Mouse (Mus musculus): ENCODE measurements around the gene Csnk1g2. TPM values are rescaled to one million over a fixed set of nuclear protein-coding genes. Genes with fewer than 3 reads are reported as not detected.

The Csnk1g2 gene
- total RNA-seq, 2 experiments from 2014 or later: 123 to 131 TPM

DNA sequence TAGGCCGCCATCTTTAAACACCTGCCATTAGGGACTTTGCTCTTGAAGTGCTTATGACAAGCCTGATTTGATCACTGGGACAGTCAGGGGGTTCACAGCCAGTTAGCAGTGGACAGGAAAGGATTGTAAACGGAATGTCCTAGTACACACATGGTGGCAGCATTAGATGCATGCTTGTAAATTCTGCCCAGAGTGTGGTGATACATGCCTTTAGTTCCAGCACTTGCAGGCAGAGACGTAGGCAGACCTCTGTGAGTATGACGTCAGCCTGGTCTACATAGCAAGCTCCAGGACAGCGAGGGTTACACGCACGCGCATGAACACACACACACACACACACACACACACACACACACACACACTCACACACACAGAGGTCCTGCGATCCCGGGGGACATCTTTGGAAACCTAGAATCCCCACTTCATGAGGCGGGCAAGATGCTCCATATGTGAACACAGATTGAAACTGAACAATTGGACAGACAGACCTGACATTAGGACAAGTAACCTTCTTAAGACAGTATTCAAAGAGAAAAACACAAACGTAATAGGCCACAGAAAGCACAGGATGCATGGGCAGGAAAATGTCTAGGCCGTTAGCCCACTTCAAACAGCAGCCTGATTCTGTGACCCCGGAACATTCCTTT is 35.7 kb downstream of the Csnk1g2 start:
- intact Hi-C loops (cut with DNase I): loop anchor here (5.0 kb wide), 1 partner anchor 36 kb away; the partner anchor contains the start of gene Csnk1g2
- no peak for DNase-seq

DNA sequence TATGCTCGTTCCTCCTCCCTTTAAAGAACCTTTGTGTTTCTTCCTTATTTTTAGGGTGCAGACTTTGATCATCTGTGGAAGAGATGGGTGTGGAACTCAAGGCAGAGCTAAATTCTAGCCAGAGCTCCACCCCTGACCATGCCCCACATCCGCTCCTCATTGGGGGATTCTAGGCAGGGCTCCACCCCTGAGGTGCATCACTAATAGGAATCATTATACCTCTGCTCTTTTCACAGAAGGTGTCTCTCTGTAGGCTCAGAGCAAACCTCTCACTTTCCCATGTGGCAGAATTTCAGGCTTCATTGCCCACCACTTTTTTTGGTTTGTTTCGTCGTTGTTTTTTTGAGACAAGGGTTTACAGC is 36.2 kb downstream of the Csnk1g2 start:
- intact Hi-C loops (cut with DNase I): loop anchor here (1.0 to 5.0 kb wide), 2 partner anchors 26 to 37 kb away; partner anchors contain the start of gene Csnk1g2
- no peak for DNase-seq

DNA sequence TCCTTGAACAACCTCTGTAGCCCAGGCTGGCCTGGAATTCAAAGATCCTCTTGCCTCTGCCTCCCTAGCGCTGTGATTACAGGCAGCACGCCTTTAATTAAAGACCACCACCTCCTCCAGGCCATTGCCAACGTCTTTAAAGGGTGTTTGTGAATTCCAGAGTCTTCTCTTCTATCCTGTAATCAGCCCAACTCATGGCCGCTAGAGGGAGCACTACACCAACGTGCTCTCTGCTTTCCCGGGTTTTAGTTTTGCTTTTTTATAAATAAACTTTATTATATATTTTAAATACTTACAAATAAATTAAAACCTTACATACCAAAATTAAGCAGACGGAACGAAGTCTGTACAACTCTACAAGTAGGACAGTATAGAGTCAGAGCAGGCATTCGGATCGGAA is 36.6 kb downstream of the Csnk1g2 start:
- intact Hi-C loops (cut with DNase I): loop anchor here (1.0 to 5.0 kb wide), 2 partner anchors 26 to 37 kb away; partner anchors contain the start of gene Csnk1g2
- DNase-seq: peak; percentile 81 to 88

DNA sequence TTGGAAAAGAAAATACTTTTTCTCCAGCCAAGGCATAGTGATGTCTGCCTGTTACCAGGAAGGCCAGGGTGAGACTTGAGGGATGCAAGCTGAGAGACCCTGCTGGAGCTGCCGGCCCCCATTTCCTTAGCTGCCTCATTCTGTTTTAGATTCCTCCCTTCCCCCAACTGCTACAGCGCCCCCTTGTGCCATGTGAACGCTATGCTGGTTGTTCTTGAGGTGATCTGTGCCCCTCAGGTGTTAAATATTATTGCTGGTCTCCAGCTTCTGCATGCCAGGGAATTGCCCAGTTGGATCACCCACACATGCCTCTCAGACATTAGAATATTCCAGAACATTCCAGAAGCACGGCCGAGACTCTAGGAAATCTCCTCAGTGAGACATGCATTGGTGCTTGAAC is 38.5 kb downstream of the Csnk1g2 start:
- intact Hi-C loops (cut with DNase I): loop anchor here (2.0 kb wide), 1 partner anchor 14 kb away; no protein-coding TSS in a partner anchor
- DNase-seq: peak in 1 of 2 experiments; percentile 75

DNA sequence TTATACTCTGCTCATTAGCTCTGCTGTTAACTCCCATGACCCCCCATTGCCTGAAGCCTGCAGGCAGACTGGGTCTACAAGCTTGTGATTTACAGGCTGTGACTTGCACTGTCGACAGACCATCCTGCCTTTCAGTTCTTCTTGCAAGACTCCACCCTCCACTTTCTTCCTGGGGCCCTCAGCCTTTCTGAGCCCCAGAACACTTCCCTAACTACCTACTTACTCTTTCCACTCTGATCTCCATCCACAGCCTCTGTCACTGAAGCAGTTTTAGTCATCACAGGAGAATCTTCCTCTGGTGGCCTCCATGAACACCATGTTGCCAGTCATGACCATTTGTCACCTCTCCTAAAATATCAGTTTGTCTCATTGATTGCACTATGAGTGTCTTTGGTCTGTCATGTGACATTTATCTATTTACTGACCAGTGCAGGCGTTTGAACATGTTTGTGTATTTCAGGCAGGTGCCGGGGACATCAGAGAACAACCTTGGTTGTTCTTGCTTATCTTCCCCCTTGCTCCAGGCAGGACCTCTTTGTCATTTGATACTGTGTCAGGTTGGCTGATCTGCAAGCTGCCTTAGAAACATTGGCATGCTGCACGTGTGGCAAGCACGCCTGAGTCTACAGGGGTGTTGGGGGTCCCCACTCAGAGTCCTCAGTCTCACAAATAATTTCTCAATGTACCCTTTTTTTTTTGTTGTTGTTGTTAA is 41.0 kb downstream of the Csnk1g2 start:
- intact Hi-C loops (cut with DNase I): no loop called here
- DNase-seq: no peak

DNA sequence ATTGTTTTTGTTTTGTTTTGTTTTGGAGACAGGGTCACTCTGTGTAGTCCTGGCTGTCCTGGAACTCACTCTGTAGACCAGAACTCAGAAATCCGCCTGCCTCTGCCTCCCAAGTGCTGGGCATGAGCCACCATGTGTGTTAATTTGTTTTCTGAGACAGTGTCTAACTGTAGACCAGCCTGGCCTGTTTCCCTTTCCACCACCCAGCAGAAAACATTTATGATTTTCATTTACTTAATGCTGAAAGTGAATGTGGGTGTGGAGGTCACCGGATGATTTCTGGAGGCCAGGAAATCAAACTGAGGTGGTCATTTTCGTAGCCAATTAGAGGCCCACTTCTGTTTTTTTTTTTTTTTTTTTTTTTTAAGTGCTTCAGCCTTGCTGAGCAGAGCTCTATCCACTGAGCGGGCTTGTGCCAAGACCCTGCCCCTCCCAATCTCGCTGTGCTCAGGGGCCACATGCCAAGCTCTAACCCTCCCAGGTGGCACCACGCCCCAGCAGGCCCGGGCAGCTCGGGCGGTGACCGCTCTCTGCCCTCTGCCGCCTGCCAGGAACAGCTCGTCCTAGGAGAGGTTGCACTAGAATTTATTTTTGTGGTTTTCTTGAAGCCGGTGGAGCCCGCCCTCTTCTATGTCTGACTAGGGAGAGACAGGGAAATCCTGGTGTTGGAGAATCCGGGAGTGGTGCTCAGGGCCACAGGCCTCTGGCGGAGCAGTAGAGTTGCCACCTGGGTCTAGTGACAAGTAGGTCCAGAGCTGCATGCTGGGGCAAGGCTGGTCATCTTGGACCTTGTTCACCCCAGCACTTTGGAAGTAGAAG is 41.8 kb downstream of the Csnk1g2 start:
- intact Hi-C loops (cut with DNase I): no loop called here
- DNase-seq: peak; percentile 91 to 94

DNA sequence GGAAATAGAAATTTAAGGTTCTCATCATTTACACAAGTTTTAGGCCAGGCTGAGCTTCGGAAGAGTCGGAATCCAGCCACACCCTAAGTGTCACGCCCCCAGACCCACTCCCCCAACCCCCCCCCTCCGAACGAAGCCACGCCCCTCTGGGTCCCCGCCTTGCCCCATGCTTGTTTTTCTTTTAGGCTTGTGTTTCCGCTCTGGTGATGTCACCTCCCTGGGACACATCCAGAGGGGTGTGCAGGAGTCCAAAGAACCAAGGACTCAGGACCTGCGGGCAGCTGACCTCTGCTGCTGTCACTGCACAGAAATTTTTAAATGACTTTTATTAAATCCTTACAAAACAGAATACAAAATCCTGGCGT is 42.4 kb downstream of the Csnk1g2 start:
- peak; percentile 84 to 88 for DNase-seq

DNA sequence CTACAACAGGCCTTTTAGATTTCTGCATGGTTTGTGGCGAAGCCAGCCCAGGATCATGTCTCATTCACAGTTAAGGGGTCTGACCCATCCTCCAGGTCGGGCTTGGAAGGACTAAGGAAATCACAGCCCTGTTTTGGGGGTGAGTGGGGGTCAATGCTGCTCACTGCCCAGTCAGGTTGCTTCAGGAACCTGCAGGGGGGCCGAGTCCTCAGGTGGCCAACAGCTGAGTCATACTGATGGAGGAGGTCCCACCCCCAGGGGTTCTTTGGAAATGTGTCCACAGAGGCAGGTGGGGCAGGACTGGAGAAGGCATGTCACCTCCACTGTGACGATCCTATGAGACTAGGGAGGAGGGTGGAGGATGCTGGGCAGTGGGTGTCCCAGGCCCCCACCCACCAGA is 42.8 kb downstream of the Csnk1g2 start:
- DNase-seq: no peak
- intact Hi-C loops (cut with DNase I): no loop called here

More for the DNA sequence above, 42.4 kb downstream of the Csnk1g2 start:
- intact Hi-C loops (cut with DNase I): no loop called here

DNA sequence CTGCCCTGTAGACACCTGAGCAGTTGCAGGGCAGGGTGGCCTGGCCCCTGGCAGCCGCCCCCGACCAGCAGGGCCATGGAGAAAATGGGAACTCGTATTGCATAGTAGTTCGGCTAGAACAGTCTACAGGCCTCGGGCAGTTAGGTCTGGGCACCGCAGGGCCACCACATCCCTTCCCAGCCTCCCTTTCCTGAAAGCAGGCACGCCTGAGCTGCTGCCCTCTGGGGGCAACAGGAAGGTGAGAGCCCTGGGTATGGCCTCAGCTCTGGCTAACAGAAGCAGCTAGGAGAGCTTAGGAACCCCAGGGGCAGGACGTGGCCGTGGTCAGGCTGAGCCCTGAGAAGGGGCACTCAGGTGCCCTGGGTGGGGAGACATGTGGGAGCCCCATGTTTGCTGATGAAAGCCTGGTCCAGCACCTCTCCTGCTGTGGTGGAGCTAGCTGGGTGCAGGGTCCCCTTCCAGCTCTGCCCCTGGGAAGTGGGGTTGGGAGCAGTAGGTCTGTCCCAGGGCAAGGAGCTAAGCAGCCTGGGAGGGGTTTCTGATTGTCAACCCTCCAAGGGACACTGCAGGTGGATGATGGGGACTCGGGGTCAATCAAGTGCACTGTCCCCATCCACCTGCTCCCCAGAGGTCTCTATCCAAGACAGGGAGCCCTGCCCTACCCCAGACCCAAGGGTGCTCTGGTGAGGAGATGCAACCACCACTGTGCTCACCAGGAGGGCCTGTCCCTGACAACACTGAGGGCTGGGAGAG is 43.5 kb downstream of the Csnk1g2 start:
- no peak for DNase-seq
- intact Hi-C loops (cut with DNase I): no loop called here

DNA sequence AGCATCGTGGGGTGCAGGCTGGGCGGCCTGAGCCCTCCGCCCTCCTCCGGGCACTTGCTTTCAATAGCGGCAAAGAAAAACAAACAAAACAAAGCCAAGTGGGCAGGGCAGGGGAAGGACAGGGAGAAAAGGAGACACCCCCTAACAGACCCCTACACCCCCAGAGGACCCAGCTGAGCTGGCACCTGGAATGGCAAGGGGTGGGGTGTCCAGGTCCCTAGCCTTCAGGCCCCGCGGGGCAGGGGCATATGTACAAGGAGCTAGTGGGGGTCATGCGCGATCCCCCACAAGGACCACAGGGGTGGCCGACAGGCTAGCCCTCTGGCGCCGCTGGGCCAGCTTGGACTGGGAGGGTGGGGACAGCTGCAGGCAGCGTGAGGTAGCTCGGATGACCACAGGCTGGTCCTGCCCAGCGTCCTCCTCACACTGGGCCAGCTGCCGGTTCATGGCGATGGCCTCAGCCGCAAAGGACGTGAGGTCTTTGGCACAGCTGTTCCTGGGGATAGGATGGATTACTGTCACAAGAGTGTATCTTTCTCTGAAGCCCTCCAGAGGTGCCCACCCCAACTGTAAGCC is 44.3 kb downstream of the Csnk1g2 start:
- DNase-seq: no peak
- intact Hi-C loops (cut with DNase I): no loop called here

DNA sequence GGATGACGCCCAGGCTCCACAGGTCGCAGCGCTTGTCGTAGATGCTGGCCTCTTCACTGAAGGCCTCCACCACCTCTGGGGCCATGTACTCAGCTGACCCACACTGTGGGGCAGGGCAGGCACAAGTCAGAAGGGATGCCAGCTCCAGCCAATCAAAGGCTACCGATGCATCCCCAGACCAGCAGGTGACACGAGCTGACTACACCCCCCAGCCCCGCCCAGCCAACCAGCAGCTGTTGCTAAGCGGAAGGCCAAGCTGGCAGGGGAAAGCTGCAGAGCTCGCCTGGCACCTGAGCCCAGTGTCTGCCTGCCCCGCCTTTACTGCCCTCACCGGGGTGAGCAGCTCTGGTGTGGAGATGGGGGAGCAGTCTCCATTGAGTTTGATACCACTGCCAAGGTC is 46.0 kb downstream of the Csnk1g2 start:
- intact Hi-C loops (cut with DNase I): no loop called here
- peak in 1 of 2 experiments; percentile 58 for DNase-seq

DNA sequence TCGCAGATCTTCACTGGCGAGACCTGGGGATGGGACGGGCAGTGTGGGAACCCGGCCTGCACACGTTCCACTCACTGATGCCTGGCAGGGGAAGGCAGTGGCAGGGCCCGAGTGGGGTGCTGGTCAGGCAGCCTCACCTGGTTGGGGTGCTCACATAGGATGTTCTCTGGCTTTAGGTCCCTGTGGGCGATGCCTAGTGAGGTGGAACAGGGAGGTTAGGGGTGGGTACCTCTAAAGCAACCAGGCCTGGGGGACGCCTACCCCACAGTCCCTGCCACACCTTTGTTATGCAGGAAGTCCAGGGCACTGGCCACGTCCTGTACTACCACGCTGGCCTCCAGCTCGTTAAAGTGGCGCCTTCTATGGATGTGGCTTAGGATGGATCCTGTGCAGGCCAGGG is 46.4 kb downstream of the Csnk1g2 start:
- DNase-seq: no peak
- intact Hi-C loops (cut with DNase I): no loop called here

DNA sequence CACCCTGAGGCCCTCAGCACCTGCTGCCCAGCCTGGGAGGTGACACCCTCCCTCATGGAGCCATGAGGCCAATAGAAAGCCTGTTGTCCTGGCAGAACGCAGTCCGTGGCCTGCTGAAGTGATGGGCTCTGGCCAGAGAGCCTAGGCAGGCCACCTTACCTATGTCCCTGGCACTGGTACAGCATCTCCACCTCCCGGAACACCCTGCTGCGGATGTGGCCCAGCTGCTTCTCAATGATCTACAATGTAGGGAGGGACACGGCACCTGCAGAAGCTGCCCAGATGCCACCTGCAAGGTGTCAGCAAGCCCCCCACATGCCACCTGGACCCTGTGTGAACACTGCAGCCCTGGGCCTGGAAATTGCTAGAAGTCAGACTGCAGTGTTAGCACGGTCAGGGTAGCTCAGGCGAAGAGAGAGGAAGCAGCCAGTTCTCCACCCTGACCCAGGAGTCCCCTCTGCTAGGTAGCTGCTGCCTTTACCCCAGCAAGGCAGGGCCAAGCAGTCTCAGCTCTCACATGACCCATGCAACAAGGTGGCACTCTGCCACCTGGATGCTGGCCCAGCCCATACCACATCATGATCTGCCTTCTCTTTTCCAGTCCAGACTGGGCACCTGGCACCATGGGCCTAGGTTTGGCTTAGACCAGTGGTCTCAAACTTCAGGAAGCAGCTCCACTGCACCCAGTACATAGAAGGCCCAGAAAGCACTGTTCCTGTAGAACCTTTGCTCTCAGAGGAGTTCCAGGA is 47.3 kb downstream of the Csnk1g2 start:
- intact Hi-C loops (cut with DNase I): no loop called here

DNA sequence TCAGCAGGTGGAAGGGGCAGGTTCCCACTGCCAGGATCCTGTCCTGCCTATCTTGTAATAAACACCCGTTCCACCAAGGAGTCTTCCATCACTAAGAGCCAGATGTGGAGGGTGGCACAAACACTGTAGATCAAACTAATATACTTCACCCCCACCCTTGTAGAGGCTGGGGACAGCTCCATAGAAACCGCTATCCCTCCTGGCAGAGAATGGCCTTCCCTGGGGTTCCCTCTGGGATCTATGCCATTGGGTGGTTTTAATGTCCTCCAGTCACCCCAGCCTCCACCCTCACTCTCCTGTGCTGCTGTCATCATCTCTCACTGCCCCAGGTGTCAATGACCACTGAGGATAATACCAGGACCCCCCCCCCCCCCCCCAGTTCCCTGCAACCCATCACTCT is 47.9 kb downstream of the Csnk1g2 start:
- no peak for DNase-seq
- intact Hi-C loops (cut with DNase I): no loop called here

More for the DNA sequence above, 47.3 kb downstream of the Csnk1g2 start:
- DNase-seq: peak; percentile 78 to 84

DNA sequence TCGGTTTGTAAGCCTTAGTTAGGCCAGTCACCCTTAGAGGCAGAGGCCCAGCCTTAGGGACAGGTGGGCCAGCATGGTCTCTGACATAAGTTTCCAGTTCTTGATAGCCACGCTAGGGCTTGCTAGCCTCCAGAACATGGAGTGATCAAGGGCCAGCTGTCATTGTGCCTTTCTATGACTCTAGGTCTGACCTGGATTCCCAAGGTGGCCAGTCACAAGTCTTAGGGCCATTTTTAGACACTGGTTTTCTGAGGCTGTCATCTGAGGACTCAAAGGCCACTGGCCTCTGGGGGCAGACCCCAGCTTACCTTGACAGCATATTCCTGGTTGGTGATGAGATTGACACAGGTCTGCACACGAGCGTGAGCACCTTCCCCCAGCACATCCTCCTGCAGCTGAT is 48.6 kb downstream of the Csnk1g2 start:
- intact Hi-C loops (cut with DNase I): no loop called here
- DNase-seq: no peak

DNA sequence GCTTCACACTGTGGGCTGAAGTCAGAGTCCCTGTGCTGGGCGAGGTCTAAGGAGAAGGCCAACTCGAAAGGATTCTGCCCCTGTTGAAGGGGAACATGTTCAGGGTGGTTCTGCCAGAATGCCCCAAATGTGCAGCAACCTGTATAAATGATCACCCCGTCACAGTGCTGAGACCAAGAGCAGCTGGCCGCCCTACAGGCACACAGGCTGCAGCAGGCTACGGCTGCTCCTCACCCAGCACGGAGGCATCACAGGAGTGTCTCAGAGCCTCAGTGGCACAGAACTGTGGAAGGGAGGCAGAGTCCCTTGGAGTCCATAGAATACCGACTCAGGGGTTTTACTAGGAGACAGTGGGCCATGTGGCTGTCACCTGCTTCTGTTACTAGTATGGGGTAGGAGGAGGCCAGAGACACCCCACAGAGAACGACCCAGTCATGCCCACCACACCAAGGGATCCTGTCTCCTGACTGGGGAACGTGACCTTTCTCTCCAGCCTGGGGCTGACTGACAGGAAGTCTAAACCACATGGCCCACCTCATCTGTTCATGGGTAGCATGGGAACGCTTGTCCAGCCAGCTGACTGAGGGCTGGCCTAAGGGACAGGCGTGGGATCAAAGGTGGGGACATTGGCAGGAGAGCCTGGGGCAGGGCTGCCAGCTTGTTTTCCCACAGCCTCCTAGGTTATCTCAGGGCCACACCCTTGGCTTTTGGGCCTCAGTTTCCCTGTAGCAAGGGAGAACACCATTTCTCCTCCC is 49.5 kb downstream of the Csnk1g2 start:
- intact Hi-C loops (cut with DNase I): no loop called here
- no peak for DNase-seq

DNA sequence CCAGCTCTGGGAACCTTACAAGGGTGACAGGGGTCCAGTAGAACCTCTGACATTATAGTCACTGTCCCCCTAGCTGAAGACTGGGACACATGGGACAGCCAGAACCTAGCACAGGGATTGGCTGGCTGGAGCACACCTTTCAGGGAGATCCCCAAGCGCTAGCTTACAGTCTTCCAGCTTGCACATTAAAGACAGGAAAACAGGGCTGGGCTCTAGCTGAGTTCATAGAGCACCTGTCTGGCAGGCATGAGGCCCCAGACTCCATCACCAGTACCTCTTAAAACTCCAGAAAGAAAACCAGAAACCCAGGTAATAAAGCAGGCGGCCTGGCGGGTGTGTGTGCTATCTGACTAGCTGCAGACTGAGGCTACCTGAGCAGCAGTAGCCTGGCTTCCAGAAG is 51.1 kb downstream of the Csnk1g2 start:
- no peak for DNase-seq
- intact Hi-C loops (cut with DNase I): loop anchor here (2.0 kb wide), 1 partner anchor 13 kb away; no protein-coding TSS in a partner anchor

DNA sequence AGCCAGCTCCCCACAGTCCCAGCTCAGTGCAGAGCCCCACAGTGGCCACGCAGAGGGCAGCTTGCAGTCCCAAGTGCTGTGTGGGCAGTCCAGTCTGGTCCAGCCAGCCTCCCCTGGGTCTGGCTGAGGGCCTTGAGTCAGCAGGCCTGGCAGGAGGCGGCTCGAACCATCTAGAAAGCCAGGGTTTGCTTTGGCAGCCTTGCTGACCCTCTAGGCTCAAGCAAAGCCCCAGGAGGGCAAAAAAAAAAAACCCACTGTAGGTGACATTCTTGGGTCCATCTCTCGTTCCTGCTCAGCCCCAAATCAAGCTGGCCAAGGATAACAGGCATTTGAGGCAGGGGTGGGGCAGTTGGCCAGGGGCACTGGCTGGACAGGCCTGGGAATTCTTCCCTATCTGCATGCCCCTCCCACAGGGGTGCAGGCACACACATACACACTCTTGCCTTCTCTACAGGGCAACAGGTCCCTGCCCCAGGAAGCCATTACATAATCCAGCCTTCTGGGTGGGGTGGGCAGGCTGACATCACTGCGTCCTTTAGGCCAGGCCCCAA is 51.6 kb downstream of the Csnk1g2 start:
- peak; percentile 71 for DNase-seq
- intact Hi-C loops (cut with DNase I): loop anchor here (2.0 kb wide), 1 partner anchor 13 kb away; no protein-coding TSS in a partner anchor
